Mouse (Mus musculus): ENCODE measurements around the gene Agrn. TPM values are rescaled to one million over a fixed set of nuclear protein-coding genes. Genes with fewer than 3 reads are reported as not detected.

The Agrn gene
- total RNA-seq, 4 experiments from 2014 or later, result 21.0 to 27.6 (median 24.5) TPM

GRCm38 (mm10) chr4:156202462-156202893, 5.2 kb upstream of the Agrn start:
- DNase-seq (ENCODE audit: low spot score), result no peak

DNA sequence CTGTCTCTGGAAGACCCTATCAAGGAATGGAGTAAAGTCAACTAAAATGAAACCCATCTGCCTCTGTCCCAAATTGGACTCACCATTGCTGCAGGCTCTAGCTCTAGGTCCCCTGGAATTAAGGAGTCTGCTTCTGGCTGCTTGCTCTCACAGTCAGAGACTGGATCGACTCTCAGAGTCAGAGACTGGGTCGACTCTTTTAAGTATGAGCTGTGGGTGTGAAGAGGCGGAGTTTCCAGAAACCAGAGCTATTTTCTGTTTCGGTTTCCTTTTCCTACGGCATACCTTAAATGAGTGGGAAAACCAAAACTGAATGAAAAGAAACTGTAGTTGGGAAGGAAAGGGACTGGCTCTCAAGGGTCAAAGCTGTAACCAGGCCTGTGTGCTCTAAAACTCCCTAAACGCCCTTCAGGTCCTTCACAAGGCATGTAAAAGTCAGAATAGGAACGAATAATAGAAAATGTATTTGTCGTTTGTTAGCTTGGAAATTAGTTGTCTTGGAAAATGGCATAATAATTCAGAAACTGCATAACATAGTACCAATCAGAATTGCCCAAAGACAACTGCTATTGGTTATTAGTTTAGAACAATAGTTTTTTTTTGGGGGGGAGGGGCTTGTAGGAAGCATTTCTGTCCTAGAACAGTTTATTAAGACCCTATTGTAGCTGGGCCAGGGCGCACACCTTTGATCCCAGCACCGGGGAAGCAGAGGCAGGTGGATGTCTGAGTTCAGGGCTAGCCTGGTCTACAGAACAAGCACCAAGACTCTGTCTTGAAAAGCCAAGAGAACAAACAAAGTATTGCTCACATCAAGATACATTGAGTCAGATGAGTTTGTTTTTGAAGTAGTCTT, 3.6 kb upstream of the Agrn start, which contains the start of gene Isg15:
Isg15 (minus strand) TSS at position 196 of the 853 bp plus-strand sequence.
- peak; percentile 58 for DNase-seq (ENCODE audit: low spot score)

GRCm38 (mm10) chr4:156197829-156198205, 529 bp upstream of the Agrn start:
- peak; percentile 86 for DNase-seq (ENCODE audit: low spot score)

DNA sequence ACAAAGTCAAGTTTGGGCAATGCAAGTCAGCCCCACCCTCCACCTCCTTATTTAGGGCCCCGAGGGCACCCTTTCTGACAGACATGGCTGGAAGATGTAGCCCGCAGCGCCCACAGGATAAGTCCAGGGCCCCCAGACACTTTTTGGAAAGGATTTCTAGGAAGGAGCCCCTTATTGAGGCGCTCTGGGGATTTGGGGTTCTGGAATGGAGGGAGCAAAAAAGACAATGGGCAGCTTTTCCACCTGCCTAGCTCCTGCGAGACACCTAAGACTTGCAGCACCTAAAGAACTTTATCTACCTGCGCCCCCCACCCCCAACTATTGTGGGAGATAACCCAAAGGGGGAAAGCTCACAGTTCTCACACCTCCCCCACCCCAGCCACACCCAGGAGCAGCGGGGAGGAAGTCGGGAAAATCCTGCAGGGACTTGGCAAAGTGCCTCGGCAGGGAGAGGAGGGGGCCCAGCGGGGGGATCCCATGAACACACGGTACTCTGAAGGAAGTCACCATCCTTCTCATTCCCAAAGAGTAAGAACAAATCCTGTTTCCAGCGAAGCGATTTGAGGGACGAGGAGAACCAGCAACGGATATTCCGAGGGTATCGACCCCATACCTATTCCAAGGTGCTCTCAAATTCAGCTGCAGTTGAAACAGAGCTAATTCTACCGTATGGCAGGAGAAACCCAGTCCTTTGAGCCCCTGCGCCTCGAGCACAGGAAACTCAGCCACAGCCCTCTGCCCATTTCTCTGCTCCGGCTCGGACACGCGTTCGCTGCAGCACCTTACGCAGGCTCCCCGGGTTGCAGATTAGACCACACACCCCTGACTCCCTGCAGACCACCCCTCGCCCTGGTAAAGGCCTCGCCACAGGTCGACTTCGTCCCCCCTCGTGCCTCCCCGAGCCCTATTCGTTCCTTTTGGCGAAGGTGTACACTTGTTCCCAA, 1.1 kb downstream of the Agrn start:
- no peak for DNase-seq (ENCODE audit: low spot score)

- no peak for DNase-seq (ENCODE audit: low spot score)
These were observed 2.9 kb downstream of the Agrn start for GRCm38 (mm10) chr4:156194346-156194745.

DNA sequence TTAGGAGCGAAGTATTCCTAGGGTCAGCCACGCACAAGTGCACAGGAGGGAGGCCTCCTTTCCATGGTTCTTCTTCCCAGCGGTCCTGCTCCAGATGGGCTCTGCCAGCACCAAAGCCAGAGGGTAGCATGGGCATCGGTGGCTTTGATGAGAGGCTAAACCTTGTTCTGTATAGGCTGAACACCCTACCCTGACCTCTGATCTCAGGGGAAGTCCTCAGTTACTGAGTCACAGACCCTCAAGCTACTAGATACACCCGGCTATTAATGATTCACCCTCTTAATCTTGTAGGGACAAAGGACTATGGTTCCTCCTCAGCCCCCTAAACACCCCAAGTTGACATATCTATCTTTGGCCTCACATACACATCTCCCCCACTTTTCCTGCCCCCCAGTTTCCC, 3.4 kb downstream of the Agrn start:
- no peak for DNase-seq (ENCODE audit: low spot score)

DNA sequence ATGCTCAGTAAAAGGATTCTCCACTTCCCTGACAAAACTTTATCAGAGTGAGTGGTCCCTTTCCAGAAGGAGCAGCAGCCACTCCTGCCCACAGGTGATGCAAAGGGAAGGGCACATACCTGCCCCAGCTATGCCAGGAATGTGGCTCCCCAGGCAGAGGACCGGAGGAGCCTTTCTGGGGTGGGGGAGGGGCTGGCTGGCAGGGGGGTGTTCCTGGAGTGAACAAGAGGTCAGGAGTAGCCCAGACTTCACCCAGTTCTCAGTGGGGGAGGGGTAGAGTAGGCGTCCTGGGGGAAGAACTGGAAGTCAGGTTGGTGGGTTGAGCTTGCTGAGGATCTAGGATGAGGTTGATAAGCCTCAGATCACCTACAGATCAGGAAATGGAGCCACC, 4.1 kb downstream of the Agrn start:
- no peak for DNase-seq (ENCODE audit: low spot score)

DNA sequence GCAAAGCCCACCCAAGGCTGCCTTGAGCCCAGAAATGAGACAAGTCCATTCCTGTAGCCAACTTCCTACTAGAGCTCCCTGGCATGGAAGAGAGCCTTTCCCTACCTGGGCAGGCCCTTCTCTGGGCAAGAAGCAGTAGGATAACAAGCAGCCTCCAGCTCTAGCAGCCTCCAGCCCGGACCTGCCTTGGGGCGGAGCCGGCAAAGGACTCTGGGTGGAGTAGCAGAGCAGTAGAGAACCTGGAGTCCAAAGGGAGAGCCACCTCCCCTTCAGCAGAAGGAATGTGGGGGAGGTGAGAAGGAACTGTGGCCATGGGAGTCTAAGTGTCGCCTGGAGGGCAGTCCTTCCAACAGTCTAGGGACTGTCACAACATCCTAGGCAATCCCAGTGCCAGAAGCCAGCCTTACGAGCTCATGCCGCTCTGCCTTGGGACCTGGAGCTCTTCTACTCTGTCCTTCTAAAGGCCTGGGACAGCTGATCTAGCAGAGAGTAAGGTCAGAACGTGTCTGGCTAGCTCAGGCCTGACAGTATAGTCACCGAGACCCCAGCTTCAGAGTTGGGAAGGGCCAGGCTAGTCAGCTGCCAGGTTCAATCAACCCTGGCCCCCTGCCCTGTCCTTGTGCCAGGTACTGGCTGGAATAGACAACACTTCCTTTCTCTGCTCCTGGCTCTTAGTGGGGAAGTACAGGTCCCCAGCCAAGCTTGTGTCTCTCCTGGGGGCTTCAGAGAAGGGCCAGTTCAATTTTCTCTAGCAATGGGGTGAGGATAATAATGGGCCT, 4.7 kb downstream of the Agrn start:
- no peak for DNase-seq (ENCODE audit: low spot score)

DNA sequence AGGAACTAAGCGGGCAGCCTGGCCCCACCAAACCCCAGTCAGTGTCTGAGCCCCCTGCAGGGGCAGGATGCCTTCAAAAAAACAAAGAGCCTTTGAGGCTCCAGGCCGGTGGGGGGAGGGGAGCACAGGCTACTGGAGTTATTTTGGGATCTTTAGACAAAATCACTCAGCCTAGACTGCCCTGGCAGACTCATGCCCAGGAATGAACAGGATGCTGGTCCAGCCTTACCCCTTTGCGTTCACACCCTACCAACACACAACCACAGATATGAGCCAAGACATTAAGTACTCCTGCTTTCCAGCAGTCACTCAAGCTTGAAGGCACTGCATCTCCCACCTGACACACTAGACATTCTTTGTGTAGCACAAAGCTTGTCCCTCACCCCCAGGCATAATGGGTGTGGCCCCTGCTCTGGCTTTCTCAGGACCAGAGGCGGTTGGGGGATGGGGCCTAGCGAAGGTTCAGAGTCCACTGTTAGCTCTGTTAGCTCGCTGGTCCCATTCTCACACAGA, 8.4 kb downstream of the Agrn start:
- no peak for DNase-seq (ENCODE audit: low spot score)

GRCm38 (mm10) chr4:156188162-156188810, 9.0 kb downstream of the Agrn start:
- DNase-seq (ENCODE audit: low spot score), result no peak

DNA sequence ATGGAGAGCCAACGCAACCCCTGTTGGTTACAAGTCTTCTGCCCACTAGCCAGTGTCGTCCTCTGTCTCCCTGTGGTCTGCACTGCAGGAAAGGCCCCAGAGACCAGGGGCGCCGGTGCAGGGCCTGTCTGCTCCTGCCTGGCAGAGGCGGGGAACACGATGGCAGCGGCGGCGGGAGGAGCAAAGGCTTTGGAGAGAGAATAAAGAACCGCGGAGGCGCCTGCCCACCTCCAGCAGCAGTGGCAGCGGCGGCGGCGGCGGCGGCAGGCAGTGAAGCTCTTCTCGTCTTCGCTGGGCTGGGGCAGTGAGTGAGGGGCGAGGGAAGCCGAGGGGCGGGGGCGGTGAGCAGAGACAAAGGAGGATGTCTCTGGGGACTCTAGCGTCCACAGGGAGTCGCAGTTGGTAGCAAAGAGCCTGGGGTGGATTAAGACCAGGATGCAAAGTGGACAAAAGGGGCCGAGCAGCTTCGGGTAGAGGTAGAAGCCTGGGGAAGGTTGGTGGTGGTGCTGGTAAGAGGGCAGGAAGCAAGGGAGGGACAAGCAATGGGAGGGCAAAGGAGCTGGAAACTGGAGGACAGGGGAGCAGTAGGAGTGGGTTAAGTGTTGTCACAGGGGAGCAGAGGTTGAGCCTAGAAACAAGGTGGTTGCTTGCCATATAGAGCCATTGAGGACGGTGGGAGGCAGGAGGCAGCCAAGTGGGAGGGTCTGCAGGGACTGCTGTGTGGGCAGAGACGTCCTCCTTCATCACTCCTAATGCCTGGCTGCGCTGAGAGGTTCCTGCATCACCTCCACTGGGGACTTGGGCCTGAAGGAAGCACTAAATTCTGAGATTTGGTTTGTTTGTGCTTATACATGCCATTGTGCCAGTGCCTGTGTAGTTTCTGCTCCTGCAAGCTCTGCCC, 11.1 kb downstream of the Agrn start:
- no peak for DNase-seq (ENCODE audit: low spot score)

DNA sequence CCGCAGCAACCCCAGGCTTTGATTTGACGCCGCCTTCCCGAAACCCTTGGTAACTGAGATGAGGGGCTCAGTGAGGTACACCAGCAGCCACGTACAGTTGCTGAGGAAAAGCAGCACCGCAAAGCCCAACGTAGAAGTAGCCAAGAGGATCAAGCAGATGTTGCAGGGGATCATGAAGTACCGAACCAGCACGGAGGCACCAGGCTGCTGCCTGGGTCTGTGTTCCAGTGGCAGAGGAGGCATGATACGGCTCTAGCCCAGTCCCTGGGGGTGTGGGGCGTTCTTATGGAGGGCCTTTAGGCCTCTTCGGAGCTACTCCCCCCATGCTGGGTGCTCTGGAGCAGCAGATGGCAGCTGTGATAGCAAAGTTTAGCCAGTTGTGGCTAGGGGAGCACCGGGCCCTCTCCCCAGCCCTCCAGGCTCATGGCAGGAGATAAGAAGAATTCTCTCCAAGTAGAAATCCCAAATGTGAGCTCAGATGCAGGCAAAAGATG, 11.8 kb downstream of the Agrn start:
- no peak for DNase-seq (ENCODE audit: low spot score)

GRCm38 (mm10) chr4:156184291-156184954, 12.9 kb downstream of the Agrn start:
- DNase-seq (ENCODE audit: low spot score), result no peak

- no peak for DNase-seq (ENCODE audit: low spot score)
These were observed 13.5 kb downstream of the Agrn start for GRCm38 (mm10) chr4:156183747-156184146.

- DNase-seq (ENCODE audit: low spot score), result no peak
These were observed 19.7 kb downstream of the Agrn start for GRCm38 (mm10) chr4:156177630-156178029.

DNA sequence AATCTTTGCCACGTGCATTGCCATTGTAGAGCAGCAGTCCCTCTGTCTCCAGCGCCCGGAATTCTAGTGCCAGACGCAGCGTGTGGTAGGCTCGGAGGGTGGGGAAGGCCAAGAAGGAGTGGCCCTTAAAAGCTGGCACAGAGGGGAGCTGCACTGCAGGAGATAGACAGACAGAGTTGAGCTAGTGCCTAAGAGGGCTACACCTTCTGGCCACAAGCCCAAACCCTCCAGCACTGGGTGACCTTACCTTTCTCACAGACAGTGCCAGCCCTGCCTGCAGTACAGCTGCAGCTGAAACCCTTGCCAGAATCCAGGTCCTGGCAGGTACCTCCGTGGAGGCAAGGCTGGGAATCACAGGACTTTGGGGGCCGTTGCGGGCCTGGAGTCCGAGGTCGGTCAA, 25.5 kb downstream of the Agrn start:
- peak; percentile 66 for DNase-seq (ENCODE audit: low spot score)

DNA sequence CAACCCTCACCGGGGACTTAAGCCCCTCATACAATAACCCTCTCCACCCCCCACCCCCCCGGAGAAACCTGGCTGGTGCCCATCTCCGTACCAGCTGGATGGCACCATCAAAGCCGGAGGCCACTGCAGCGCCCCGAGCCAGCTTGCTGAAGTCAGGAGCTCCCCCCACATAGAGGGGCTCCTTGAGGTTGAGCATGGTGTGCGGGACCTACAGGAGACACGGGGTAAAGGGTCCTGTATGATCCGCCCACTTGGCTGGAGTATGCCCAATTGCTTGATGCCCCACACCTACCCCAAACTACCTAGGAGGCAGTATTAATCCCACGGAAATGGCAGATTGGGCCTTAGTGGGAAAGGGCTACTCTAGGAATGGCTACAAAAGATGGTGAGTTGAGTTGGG, 28.2 kb downstream of the Agrn start:
- no peak for DNase-seq (ENCODE audit: low spot score)

- DNase-seq (ENCODE audit: low spot score), result no peak
These were observed 28.7 kb downstream of the Agrn start for GRCm38 (mm10) chr4:156168611-156169010.

DNA sequence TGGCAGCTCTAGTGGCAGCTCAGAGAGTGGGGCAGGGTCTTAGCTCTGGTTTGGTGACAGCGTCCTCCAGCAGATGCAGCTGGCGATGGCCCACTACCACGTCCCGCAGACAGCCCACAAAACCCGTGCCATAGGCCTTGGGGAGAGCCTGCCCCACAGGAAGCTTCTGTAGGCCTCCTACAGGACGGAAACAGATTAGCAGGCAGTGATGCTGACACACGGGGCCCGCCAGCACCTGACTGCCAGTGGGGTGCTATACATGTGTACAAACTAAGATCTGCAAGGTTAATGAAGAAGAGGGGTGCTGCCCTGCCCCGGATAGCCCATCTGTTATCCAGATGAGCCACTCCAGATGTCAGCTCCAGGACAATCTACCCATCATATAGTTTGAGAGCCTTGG, 30.8 kb downstream of the Agrn start:
- no peak for DNase-seq (ENCODE audit: low spot score)

Measured in heart, adult 8-10 months (tissue).